Mouse (Mus musculus) layer of hippocampus, postnatal 25 days (tissue): ENCODE results near the gene C1qtnf9. TPM values are rescaled to one million over a fixed set of nuclear protein-coding genes. Genes with fewer than 3 reads are reported as not detected.

Experiments
- DNase-seq, 2 experiments: peaks; one replicate each; pipeline ENCODE4 v3.0.0; 2022; ENCODE audit warnings: mixed read lengths in 2 of 2, low spot score in 1 of 2; ENCODE audit errors: extremely low spot score in 1 of 2
- total RNA-seq, 2 experiments: library from RNA; stranded (reverse); gene quantifications; 2 replicates each; pipeline ENCODE4 v1.2.3; 2021

Gene C1qtnf9
- total RNA-seq, 2 experiments from 2014 or later = 0.31 to 0.42 TPM

DNA sequence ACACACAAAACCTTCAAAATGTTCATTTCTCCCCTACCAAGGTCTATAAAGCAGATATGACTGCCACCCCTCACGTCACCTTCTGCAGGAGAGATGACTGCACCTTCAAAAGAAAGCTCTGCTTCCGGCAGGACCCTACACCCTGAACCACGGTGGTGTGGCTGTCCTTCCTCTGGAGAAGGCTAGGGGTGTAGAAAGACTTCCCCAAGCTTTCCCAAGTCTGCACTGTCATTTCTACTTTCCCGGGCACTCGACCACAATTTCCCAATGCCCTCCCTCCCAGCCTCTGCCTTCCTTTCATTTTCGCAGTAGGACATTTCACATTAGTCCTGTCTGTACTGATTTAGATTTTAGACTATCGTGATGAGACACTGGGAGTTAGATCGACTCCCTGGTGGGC, 15.3 kb downstream of the C1qtnf9 start:
- no peak for DNase-seq

DNA sequence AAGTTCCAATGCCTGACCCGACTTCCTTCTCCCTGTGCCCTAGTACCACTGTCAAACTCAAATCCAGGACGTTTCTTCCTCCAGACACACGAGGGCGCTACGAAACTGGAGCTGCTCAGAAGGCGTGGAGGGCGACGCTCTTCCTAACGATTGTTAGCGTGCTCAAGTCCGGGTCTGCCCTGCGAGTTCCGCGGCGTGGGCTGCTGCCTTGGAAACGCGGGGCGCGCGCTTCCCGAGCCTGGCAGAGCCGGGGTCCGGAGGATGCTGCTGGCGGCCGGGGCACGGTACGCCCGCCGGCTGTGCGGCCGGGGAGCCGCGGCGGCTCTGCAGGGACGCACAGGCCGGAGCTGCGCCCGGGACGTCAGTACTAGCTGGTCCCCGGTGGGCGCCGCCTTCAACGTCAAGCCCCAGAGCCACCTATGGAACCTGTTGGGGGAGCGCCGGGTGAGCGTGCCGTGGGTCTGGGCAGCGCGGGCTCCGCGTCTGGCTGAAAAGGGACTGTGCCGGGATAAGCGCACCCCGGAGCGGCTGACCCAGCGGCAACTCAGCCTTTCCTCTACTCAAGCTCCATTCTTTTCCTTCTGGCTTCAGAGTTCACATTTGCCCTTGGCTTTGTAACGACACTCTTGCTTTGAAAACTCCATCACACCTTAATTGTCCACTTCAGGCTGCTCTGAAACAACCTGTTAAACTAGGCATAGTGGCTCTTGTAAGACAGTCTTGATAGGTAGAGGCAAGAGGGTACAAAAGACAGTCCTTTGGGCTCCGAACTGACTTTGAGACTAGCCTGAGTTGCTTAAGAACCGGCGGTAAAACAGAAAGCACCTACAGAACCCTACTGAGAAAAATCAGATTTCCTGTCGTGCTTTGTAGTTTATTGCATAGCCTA, 16.7 kb downstream of the C1qtnf9 start, which contains the start of gene Mipep:
Gene Mipep, plus strand, starts transcription at position 147 of the 889 bp plus-strand sequence.
- peak; percentile 68 to 86 for DNase-seq

DNA sequence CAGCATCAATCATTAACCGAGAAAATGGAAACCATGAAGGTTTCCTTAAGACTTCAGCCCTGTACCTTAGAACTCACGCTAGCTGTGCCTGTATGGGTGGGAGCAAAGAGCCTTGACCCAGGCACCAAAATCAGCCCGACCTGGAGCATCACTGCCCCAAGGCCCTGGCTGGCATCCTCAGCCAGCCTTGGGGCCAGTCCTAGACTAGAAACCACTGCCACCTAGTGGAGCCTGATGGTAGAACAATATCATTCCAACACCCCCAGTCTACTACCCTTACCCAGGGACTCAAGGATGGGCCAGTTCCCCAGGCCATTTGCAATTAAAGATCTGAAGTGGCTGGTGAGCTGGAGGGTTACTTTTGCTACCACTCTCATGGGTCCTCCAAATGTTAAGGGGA, 22.2 kb downstream of the C1qtnf9 start:
- DNase-seq = peak; percentile 40 to 66

DNA sequence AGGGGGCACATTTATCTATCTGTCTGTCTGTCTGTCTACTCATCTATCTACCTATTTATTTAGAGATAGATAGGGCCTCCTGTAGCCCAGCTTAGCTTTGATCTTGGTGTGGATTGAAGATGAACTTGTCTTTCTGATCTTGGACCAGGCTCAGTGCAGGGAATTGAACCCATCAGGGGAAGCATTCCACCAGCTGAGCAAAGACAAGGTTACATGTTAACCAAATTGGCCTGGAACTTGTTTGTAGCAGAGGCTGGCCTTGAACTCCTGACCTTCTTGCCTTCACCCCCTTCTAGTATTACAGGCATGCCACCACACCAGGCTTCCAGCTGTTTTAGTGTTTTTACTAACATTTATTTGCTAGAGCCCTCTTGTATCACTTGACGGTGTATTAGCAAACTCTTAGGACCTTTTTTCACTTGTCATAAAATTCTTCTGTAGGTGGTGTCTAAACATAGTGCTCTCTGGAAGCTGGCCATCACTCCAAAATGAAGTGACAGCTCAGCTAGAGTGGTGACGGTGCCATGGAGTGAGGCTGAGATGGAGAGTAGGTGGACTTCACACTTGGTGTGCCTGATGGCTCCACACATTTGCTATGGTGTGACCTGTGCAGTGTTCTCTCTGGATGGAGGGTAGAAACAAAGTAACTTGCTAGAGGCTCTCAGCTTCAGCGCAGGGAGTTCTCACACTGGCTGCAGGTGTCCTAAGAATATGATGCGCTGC, 28.8 kb downstream of the C1qtnf9 start:
- no peak for DNase-seq

DNA sequence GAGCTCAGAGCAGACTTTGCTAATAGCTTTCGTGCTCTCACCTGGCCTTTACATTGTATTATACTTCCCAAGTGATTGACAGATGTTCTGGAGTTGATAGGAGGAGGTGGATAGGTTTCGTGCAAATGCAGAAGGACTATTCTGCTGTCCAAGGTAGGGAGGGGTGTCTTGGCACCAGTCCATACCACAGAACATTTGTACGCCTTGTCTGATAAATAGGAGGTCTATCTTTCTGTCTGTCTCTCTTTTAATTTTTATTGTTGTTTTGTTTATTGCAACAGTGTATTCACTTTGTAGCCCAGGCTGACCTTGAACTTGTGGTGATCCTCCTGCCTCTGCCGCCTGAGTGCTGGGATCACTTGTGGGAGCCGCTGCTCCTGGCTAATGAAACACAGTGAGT, 29.7 kb downstream of the C1qtnf9 start:
- no peak for DNase-seq

DNA sequence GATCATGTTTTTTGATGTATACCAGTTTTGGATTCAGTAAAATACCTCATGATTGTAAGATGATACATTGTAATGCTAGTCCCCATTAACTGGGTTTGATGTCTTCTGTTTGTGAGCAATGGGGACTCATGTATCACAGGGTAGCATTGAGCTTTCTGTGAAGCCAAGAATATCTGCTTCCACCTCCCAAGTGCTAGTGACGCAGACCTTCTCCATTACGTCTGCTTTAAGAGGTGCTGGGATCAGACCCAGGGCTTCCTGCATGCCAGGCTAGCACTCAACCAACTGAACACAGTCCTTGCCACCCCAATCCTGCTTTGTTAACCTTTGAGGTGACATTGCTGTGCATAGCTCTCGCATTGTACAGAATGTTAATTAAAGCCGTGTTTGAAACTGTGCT, 30.8 kb downstream of the C1qtnf9 start:
- no peak for DNase-seq

DNA sequence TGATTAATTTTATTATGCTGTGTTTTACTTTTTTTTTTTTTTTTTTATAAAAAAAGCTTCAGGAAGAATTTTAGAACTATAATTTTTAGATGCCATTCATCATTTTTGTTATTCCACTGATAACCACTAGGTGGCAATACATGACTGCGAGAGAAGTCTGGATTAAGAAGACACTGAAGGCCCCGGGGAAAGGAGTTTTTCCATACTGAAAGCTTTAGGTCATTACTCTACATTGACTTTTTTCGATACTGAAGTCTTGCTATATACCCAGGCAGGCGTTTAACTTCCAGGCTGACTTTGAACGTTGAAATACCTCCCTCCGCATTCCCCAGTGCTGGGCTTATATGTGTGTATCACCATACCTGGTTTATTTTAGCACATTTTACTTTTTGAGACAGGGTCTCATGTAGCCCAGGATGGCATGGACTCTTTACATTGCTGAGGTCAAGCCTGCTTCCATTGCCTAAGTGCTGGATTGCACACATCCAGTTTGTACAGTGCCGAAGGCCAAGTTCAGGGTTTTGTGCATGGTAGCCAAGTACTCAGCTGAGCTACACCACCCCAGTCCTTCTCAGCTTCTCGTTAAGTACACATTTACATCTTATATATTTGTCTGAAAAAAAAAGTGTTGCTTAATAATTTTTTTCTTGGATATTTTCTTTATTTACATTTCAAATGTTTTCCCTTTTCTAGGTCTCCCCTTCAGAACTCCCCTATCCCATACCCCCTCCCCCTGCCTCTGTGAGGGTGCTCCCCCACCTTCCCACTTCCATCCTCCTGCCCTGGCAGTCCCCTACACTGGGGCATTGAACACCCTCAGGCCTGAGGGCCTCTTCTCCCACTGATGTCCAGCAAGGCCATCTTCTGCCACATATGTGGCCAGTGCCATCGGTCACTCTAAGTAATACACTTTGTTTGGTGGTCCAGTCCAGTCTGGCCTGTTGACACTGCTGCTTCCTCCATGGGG, 32.1 kb downstream of the C1qtnf9 start:
- DNase-seq = no peak

DNA sequence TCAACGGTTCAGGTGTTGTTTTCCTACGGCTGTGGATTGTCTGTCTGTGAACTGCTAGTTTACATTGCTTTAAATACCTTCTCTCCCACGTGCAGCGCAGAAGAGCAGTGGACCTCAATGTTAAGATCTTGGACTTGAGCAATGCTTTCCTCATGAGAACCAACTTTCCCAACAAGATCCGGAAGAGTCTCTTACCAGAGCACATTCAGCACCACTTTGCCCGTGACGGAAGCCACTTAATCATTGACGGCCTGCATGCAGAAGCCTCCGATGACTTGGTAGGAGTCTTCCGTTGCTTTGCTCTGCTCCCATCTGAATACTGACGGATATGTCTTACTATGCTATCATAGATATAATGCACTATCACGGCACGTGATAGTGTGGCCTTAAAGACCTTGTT, 34.1 kb downstream of the C1qtnf9 start:
- DNase-seq = no peak

DNA sequence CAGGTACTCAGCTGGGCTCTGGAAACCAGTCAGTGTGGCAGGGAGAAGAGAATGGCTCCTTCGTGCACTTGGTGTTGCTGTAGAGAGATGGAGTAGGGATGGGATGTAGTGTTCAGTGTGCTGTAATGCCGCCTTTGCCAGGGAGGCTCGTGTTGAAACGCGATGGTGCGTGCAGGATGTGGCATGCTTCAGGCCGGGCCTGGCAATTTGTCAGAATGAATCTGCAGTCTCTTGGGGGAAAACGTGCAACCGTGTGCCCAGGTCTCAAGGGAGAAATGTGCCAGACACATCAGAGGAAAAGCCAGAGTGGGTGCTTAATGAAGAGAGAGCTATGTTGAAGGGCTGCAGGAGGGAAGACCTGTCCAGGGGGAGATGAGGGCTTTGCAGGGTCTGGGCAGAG, 37.0 kb downstream of the C1qtnf9 start:
- DNase-seq = no peak

DNA sequence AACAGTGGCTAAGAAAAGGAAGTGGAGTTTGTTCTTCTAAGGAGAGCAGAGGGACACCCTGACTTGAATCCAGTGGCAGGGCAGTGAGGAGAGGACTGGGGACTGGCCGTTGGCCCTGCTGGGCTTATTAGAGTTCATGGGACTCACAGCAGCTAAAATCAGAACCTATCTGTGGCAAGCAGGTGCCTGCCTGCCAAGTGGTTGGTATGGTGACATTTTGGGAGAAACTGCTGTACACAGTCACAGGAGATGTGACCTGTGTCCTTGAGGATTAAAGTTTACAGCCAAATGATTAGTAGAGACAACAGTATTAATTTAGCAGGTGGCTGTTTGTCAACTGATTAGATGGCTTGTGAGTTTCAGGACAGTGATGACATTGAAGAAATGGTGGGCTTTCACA, 37.9 kb downstream of the C1qtnf9 start:
- no peak for DNase-seq

DNA sequence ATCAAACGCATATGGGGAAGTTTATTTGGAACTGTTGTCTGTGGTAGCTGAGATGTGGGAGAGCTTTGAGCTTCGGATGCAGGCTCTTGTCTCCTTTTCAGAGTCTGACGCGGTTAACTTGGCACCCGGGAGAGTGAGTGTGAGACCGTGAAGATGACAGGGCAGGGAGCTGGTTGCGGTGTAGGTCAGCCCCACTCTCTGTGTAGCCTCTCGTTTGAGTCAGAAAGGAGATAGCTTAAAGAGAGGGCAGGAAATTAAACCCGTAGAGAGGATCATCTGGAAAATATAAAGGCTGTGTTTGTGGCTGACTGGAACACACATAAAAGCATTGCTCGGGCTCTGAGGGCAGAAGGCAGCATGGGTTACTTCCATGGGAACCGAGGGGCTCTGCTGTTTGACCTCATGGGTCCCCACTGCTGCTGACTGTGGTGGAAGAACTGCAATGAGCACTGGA, 39.0 kb downstream of the C1qtnf9 start:
- DNase-seq = no peak

DNA sequence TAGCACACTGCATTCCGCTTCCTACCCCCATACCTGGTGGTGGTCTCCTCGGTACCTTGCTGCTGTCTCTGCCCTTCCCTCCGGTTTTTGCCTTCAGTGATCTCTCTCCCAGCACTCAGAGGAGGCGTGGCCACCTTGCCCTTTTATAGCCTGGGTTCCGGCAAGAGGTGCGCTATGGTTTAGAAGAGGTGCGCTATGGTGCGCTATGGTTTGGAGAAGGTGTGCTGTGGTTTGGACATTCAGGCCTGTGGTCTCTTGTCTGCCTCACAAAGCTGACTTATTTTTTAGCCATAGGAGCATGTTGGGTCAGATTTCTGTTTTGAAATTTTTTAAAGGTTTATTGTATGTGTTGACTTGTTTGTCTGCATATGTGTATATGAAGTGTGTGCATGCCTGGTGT, 41.9 kb downstream of the C1qtnf9 start:
- no peak for DNase-seq

DNA sequence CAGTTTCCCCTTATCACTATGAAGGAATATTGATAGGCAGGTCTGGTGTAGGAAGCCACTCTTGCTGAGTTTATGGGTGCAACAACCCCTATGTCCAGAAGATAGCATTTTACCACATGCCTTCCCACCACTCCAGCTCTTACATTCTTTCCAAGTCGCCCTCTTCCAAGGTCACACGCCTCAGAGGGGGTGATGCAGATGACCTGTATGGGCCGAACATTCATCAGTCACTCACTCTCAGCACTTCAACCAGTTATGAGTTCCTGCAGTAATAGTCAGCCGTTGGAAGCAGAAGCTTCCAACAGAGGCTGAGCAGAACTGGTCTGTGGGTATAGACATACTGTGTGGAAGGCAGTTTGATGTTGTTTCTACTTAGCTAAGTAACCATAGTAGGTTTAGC, 43.6 kb downstream of the C1qtnf9 start:
- DNase-seq = no peak

DNA sequence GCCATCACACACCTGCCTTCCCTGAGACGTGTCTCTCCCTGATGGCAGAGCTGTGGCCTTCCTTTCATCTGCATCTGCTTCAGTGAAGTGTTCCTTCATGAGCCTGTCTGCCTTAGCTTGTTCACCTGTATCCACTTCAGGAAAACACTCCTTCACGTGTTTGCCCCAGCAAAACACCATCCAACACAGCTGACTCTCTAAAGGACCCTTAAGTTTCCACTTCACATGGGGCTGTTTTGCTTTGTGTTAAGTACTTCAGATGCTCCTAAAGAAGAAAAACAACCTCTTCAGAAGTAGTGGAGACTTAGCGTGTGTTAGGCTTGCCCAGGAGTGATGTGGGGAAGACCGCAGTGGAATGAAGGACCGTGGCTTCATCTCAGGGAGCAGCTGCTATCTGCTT, 47.2 kb downstream of the C1qtnf9 start:
- DNase-seq = no peak

DNA sequence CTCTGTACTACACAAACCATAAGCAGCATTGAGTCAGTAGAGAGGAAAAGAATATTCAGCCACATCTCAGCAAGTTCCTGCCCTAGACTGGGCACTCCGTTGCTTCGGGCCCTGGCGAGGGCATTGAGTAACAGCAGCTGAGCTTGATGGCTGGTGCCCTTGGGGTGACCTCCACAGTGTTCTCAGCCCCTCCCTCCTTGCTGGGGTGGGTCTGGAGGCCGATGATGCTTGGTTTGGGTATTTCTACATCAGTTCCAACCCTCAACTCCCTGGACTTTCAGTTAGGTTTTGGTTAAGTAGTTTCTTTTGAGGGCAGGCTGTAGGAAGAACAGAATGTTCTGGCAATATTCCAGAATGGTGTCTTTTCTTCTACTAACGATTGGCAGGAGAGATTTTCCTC, 50.1 kb downstream of the C1qtnf9 start:
- DNase-seq = no peak

DNA sequence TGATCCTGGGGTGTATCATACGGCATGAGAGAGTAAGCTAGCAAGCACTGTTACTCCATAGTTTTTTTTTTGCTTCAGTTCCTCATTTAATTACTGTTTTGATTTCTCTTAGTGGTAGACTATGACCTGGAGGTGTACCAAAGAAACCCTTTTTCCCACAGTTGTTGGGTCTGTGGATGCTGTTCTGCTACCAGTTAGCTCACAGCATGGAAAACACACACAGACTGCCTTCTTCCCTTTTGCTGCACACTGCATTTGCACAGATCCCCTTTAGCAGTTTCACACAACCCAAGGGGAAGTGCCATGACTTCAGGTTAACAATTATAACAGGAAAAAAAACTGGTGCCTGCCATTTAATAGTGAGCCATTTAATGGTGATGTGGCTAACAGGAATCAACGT, 62.2 kb downstream of the C1qtnf9 start:
- no peak for DNase-seq
